Mouse (Mus musculus) heart, adult 10 weeks (tissue): ENCODE data around the gene Eif2ak3. TPM values are rescaled to one million over a fixed set of nuclear protein-coding genes. Genes with fewer than 3 reads are reported as not detected.

Source experiments
- polyA plus RNA-seq: library from polyadenylated mRNA; stranded (reverse); fragments of 350-450 nt; fragmentation: Illumina TruSeq; extraction: RNeasy Lipid Tissue Mini Kit (QIAGEN cat#74804); gene quantifications from one replicate; pipeline ENCODE4 v1.2.3, GENCODE M21; 2014; ENCODE audit warnings: low read depth, low replicate concordance

The Eif2ak3 gene
- polyA plus RNA-seq = 5.8 TPM

GRCm38 (mm10) chr6:70844002-70844804, at the start of gene Eif2ak3:
Gene Eif2ak3, plus strand, starts transcription at chr6:70844515.

GRCm38 (mm10) chr6:70918827-70919226, 74.5 kb downstream of the Eif2ak3 start, which contains the start of gene Tex37:
Gene Tex37, minus strand, starts transcription at chr6:70918927.

Other genes with a start within 250 kb of the Eif2ak3 start
- gene Rpia, start 52.3 kb upstream of the Eif2ak3 start, polyA plus RNA-seq = 17.4 TPM
- gene Tex37, start 74.4 kb downstream of the Eif2ak3 start, polyA plus RNA-seq = not detected
- gene Foxi3, start 112.0 kb downstream of the Eif2ak3 start, polyA plus RNA-seq = not detected